Mouse (Mus musculus) forebrain, embryonic 16.5 days (tissue): ENCODE measurements around the gene Gm1110. TPM values are rescaled to one million over a fixed set of nuclear protein-coding genes. Genes with fewer than 3 reads are reported as not detected.
A peak's percentile ranks its signal among the peaks of the same experiment; 100 is the strongest.
"Not testable (repeated sequence)": the region's sequence is repeated elsewhere in the genome, so short reads cannot be mapped to it uniquely, and the experiment has no call there.

Experiments
- ATAC-seq: fragments of 200-750 bp; cut with Nextera tagmentation; 2 replicates; pipeline ENCODE4 v1.8.0; 2017; ENCODE audit warnings: mild to moderate bottlenecking, moderate library complexity
- H3K27ac ChIP-seq: fragments of 300-500 bp; sonication (generic); 2 replicates; pipeline ENCODE4 v1.5.1; 2014; ENCODE audit warnings: low read length, control low read depth
- H3K27me3 ChIP-seq: fragments of 300-500 bp; sonication (generic); replicated peaks from 2 replicates; pipeline ENCODE4 v1.6.1; 2014; ENCODE audit warnings: low read length; ENCODE audit not compliant: control insufficient read depth, insufficient read depth
- H3K36me3 ChIP-seq: fragments of 300-500 bp; sonication (generic); 2 replicates; pipeline ENCODE4 v1.6.1; 2014; ENCODE audit not compliant: control insufficient read depth, insufficient read depth
- H3K4me1 ChIP-seq: fragments of 300-500 bp; sonication (generic); replicated peaks from 2 replicates; pipeline ENCODE4 v1.6.1; 2014; ENCODE audit warnings: low read length; ENCODE audit not compliant: control insufficient read depth, insufficient read depth
- H3K4me2 ChIP-seq: fragments of 300-500 bp; sonication (generic); 2 replicates; pipeline ENCODE4 v1.6.1; 2014; ENCODE audit warnings: mild to moderate bottlenecking, low read length, control low read depth
- H3K4me3 ChIP-seq: fragments of 300-500 bp; sonication (generic); replicated peaks from 2 replicates; pipeline ENCODE4 v1.5.1; 2014; ENCODE audit warnings: mild to moderate bottlenecking, low read length, control low read depth
- H3K9ac ChIP-seq: fragments of 300-500 bp; sonication (generic); replicated peaks from 2 replicates; pipeline ENCODE4 v1.6.1; 2014; ENCODE audit warnings: low read depth, low read length, control low read depth
- H3K9me3 ChIP-seq: fragments of 300-500 bp; sonication (generic); 2 replicates; pipeline ENCODE4 v1.6.1; 2016; ENCODE audit warnings: low read length; ENCODE audit not compliant: control insufficient read depth
- WGBS: fragments of 180-500 bp; shearing (Covaris S2); extraction: QIAGEN DNeasy Blood & Tissue Kit; methylation state at CpG from one replicate; pipeline ENCODE4 v1.1.7; 2014; 5-methylcytosine and 5-hydroxymethylcytosine counted together
- polyA plus RNA-seq: library from polyadenylated mRNA; unstranded; fragments of >200 nt; fragmentation: Nextera tagmentation; extraction: Ambion mirVana; gene quantifications from 2 replicates; pipeline ENCODE4 v1.2.1, GENCODE M21; 2015

Gene Gm1110
- polyA plus RNA-seq: 0.27 and 0.35 TPM in 2 replicates

DNA sequence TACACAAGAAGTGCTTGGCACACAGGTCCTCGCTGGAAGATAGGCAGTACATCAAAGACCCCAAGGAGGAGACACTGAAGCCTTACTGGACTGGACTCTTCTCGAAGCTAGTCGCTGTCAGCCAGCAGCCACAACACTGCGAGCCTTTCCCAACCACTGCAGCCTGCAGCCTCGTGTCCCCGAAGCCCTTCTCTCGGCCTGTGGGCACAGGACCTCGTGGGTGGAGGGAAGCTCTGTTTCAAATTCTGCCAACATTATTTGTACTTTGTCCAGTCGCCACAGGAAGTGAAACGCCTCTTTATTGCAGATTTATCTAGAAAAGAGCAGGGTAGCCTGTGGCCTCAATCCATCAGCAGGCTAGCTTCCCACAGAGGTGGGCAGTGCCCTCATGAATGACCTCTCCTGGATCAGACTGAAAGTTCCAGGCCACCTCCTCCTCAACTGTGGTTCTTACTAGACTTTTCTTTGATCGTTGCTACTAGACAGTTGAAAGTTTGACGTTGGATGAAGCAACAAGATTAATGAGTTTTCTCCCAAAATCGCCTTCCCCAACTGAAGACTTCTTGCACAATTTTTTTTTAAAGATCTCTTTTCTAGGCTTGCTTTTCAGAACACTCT, at the start of gene Gm1110:
Gene Gm1110, minus strand, starts transcription at position 203 of the 618 bp plus-strand sequence.
- Histone ChIP-seq H3K4me3 (no peak within 1 kb of the TSS), H3K4me1 (no peaks in the 10 kb centered on the region), H3K4me2 (no peak within 1 kb of the TSS), H3K9me3 (no peaks in the 10 kb centered on the region), H3K27me3 (no peaks in the 10 kb centered on the region), H3K9ac (no peak within 1 kb of the TSS), H3K36me3 (no peaks in the 10 kb centered on the region), H3K27ac (no peak within 1 kb of the TSS)
- no peak for ATAC-seq
- 82% methylated on average over 13 of the region's 13 CpGs for WGBS

DNA sequence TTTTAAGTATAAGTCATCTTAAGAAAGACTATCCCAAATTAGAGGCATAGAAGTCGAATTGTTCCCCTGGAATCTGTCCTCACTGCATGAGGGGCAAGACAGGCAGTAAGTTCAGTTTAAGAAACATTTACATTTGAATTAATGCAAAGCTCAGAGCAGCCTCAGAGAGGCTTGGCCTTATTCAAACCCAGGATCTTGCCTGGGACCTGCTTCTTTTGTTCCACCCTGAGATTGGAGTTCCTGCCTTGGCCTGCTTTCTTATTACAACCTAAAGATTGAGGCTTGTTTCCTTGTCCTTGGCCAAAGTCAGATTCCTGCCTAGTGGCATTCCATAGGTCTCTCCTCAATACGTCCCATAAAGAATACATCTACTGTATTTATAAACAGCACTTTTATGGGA, 24.9 kb upstream of the Gm1110 start:
- Histone ChIP-seq H3K27me3 (no peaks in the 10 kb centered on the region), H3K4me1 (no peaks in the 10 kb centered on the region), H3K9me3 (no peaks in the 10 kb centered on the region), H3K36me3 (no peaks in the 10 kb centered on the region), H3K27ac (no peak overlapping the region), H3K4me2 (no peak overlapping the region), H3K4me3 (no peak overlapping the region), H3K9ac (no peak overlapping the region)
- ATAC-seq: no peak
- WGBS: 49% methylated on average over 2 of the region's 2 CpGs

DNA sequence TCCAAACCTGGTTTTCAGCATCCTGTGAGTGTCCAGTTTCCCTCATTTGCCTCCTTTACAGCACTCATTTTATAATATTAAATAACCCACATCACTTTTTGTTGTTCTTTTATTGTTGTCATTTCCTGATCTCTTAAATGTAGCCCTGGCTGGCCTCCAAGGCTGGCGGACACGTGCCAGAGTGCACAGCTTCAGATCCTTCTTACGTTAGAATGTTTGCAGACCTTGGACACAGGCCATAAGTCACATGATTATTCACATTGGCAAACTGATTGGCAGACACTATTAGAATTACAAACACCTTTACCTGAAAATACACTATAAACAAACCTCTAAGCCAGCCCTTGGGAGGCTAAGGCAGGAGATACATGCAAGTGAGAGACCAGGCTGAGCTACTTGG, 1.2 kb upstream of the Gm1110 start:
- no peaks in the 10 kb centered on the region for H3K36me3 ChIP-seq
- no peaks in the 10 kb centered on the region for H3K9me3 ChIP-seq
- no peak overlapping the region for H3K27ac ChIP-seq
- no peak overlapping the region for H3K9ac ChIP-seq
- no peak overlapping the region for H3K4me2 ChIP-seq
- no peak overlapping the region for H3K4me3 ChIP-seq
- no peak for ATAC-seq
- 43% methylated on average over 3 of the region's 3 CpGs for WGBS
- no peaks in the 10 kb centered on the region for H3K4me1 ChIP-seq
- H3K27me3 ChIP-seq: no peaks in the 10 kb centered on the region

DNA sequence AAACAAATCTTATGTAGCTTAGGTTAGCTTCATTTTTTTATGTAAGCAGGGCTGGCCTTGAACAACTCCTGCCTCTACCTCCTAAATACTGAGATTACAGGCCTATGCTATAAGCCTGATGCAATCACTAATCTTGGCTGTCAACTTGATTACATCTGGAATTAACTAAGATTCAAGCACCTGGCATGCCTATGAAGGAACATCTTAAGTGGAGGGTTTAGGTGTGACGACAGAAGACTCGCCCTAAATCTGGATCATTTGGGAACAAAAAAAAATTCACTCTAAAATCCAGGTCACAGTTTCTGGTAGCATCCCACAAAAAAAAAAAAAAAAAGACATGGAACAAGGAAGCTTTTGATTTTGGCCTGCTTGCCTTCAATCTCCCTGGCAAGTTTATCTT, 3.1 kb downstream of the Gm1110 start:
- H3K4me3 ChIP-seq: no peak overlapping the region
- 97% methylated on average over 2 of the region's 2 CpGs for WGBS
- no peak for ATAC-seq
- H3K36me3 ChIP-seq: no peaks in the 10 kb centered on the region
- no peaks in the 10 kb centered on the region for H3K4me1 ChIP-seq
- no peaks in the 10 kb centered on the region for H3K27me3 ChIP-seq
- no peak overlapping the region for H3K9ac ChIP-seq
- no peak overlapping the region for H3K4me2 ChIP-seq
- no peak overlapping the region for H3K27ac ChIP-seq
- no peaks in the 10 kb centered on the region for H3K9me3 ChIP-seq

DNA sequence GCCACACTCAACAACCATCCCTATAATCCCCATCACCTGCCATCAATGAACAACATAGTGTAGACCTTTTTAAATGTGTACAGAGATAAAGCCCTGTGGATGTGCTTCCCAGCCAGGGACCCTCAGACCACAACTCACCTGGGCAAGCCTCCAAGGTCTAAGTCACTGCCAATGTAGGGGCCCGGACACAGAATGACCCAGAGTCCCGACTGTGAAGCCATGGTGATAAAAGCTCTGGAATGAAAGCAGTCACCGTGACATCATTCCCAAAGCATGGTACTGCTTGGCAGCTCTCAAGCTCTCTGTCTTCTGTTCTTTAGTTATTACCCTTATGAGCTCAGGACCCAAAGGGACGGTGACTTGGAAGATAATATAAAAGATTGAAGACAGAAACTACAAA, 9.8 kb downstream of the Gm1110 start:
- Histone ChIP-seq H3K27me3 (no peaks in the 10 kb centered on the region), H3K9me3 (no peaks in the 10 kb centered on the region), H3K4me1 (peaks cover 2% of the 10 kb centered on the region; the same call in 1 of the 2 replicates), H3K4me3 (no peak overlapping the region), H3K27ac (0 out of 2 replicates have a peak overlapping the region, but pooled peaks have one; percentile 0), H3K9ac (no peak overlapping the region), H3K36me3 (no peaks in the 10 kb centered on the region), H3K4me2 (no peak overlapping the region)
- 46% methylated on average over 4 of the region's 4 CpGs for WGBS
- ATAC-seq: peak; percentile 49; the same call in 1 of the 2 replicates

DNA sequence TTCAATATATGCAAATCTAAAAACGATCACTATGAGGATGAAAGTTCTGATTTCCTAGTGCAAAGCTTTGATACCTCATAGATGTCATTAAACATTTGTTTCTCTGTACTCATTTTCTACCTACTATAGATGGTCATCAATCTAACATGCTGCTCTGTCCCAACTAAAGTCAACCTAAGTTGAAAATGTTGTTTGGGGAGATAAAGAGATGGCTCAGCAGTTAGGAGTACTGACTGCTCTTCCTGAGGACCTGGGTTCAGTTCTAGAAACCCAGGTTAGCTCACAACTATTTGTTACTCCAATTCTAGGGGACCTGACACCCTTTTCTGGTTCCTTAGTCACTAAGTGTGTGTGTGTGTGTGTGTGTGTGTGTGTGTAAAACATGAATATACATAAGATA, 11.7 kb downstream of the Gm1110 start:
- Histone ChIP-seq H3K4me3 (no peak overlapping the region), H3K27me3 (no peaks in the 10 kb centered on the region), H3K9ac (no peak overlapping the region), H3K4me1 (peaks cover 2% of the 10 kb centered on the region; the same call in 1 of the 2 replicates), H3K4me2 (no peak overlapping the region), H3K9me3 (no peaks in the 10 kb centered on the region), H3K36me3 (no peaks in the 10 kb centered on the region), H3K27ac (no peak overlapping the region)
- WGBS: 58% methylated on average over 1 of the region's 1 CpGs
- ATAC-seq: no peak

DNA sequence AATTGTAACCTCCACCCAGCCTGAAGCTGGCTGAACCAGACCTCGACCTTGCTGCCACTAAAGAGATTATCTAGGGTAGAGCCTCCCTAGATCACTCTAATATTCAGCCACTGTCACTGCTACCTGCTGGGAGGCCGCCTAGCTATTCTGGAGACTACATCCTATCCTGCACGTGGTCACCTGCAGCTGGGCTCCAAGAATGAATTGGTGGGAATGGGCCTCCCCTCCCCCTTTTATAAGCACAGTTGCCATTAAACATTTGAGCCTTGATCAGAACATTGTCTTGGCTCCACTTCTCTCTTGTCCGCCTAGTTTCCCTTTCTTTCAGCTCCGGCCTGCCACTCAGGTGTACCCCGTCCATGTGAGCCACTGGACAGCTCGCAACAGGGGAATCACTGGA, 53.1 kb downstream of the Gm1110 start:
- ATAC-seq, H3K4me2 ChIP-seq, H3K36me3 ChIP-seq, H3K27me3 ChIP-seq, H3K9ac ChIP-seq, H3K27ac ChIP-seq, H3K4me1 ChIP-seq, H3K4me3 ChIP-seq, H3K9me3 ChIP-seq: not testable (repeated sequence)
- WGBS: 82% methylated on average over 7 of the region's 7 CpGs

DNA sequence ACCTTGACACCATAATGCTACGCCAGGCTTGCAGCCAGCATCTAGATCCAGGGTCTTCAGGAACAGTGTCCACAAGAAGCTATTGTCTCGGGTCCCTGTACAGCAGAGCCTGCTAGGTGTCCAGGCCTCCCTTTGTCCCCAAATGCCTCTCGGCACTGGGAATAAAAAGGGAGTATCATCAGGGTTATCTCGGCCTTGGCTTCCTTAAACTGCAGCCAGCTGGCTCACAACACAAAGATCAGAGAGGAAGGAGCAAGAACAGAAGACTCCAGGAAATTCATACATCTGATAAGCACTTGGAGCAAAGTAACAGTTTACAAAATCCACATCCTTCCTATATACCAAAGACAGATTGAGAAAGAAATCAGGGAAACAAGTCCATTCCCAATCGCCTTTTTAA, 62.2 kb downstream of the Gm1110 start, which contains the start of gene Glb1l3:
Gene Glb1l3, minus strand, starts transcription at position 140 of the 400 bp plus-strand sequence.
- 81% methylated on average over 5 of the region's 5 CpGs for WGBS
- Histone ChIP-seq H3K27me3 (no peaks in the 10 kb centered on the region), H3K4me1 (no peaks in the 10 kb centered on the region), H3K9ac (no peak within 1 kb of the TSS), H3K27ac (no peak within 1 kb of the TSS), H3K9me3 (no peaks in the 10 kb centered on the region), H3K4me2 (no peak within 1 kb of the TSS), H3K4me3 (no peak within 1 kb of the TSS), H3K36me3 (no peaks in the 10 kb centered on the region)
- ATAC-seq: no peak

DNA sequence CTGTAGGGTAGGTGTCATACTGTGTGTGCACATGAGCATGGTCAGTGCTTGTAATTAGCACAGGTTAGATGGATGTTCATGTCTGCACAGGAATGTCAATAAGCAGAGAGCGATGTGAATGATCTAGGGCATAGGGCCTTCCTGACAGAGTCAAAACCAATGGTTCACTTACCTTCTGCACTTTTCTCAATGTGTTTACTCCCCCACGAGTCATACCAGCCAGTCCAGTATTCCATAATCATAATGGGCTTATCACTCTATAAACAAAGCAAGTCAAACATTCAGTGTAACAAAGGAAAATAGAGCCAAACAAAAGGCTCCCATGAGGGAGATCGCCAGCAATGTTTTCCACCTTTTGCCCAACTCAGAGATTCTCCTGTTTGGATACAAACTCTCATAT, 91.8 kb downstream of the Gm1110 start:
- no peaks in the 10 kb centered on the region for H3K4me1 ChIP-seq
- H3K27me3 ChIP-seq: no peaks in the 10 kb centered on the region
- no peak overlapping the region for H3K9ac ChIP-seq
- no peak for ATAC-seq
- H3K4me2 ChIP-seq: no peak overlapping the region
- no peaks in the 10 kb centered on the region for H3K36me3 ChIP-seq
- H3K9me3 ChIP-seq: no peaks in the 10 kb centered on the region
- H3K4me3 ChIP-seq: no peak overlapping the region
- H3K27ac ChIP-seq: no peak overlapping the region
- WGBS: 82% methylated on average over 3 of the region's 3 CpGs
